Mouse (Mus musculus): ENCODE results near the gene Stat5b. TPM values are rescaled to one million over a fixed set of nuclear protein-coding genes. Genes with fewer than 3 reads are reported as not detected.

Gene Stat5b
- polyA plus RNA-seq, 1 experiment: 33.2 TPM

- Histone ChIP-seq H3K36me3 (ENCODE audit: control insufficient read depth, insufficient read depth, low read length) (peaks cover 3% of the 10 kb centered on the region), H3K4me3 (ENCODE audit: extremely low read depth, insufficient read depth, insufficient read length) (no peak overlapping the region), H3K4me1 (ENCODE audit: control insufficient read depth, insufficient read depth, insufficient read length) (peaks cover 10% of the 10 kb centered on the region; the same call in 1 of the 2 replicates), H3K27ac (ENCODE audit: insufficient read depth, low read length) (no peak overlapping the region), H3K27me3 (ENCODE audit: control insufficient read depth, insufficient read depth, low read length) (no peaks in the 10 kb centered on the region)
- WGBS: 87% methylated on average over 4 of the region's 4 CpGs
- no peak for DNase-seq (ENCODE audit: low read depth in 1 of 2, low spot score in 2 of 2)
- TF ChIP-seq POLR2A (IDR thresholded peaks at IDR 0.05; ENCODE audit: low read depth, low read length): no peak
- no peak for TF ChIP-seq CTCF (IDR thresholded peaks at IDR 0.05; ENCODE audit: extremely low read depth, insufficient read depth, insufficient read length, insufficient replicate concordance)
Observed at GRCm38 (mm10) chr11:100844121-100844520, 6.4 kb downstream of the Stat5b start.

GRCm38 (mm10) chr11:100843070-100843669 is 7.4 kb downstream of the Stat5b start:
- H3K27ac ChIP-seq (ENCODE audit: insufficient read depth, low read length): no peak overlapping the region

GRCm38 (mm10) chr11:100842025-100842424 is 8.5 kb downstream of the Stat5b start:
- Histone ChIP-seq H3K36me3 (ENCODE audit: control insufficient read depth, insufficient read depth, low read length) (peaks cover 3% of the 10 kb centered on the region), H3K4me3 (ENCODE audit: extremely low read depth, insufficient read depth, insufficient read length) (no peak overlapping the region), H3K27me3 (ENCODE audit: control insufficient read depth, insufficient read depth, low read length) (no peaks in the 10 kb centered on the region), H3K4me1 (ENCODE audit: control insufficient read depth, insufficient read depth, insufficient read length) (peaks cover 10% of the 10 kb centered on the region; the same call in 1 of the 2 replicates), H3K27ac (ENCODE audit: insufficient read depth, low read length) (no peak overlapping the region)
- no peak for DNase-seq (ENCODE audit: low read depth in 1 of 2, low spot score in 2 of 2)
- 76% methylated on average over 7 of the region's 7 CpGs for WGBS
- TF ChIP-seq CTCF (IDR thresholded peaks at IDR 0.05; ENCODE audit: extremely low read depth, insufficient read depth, insufficient read length, insufficient replicate concordance): no peak
- no peak for TF ChIP-seq POLR2A (IDR thresholded peaks at IDR 0.05; ENCODE audit: low read depth, low read length)

More at GRCm38 (mm10) chr11:100843070-100843669, 7.4 kb downstream of the Stat5b start:
- H3K27me3 ChIP-seq (ENCODE audit: control insufficient read depth, insufficient read depth, low read length): no peaks in the 10 kb centered on the region
- TF ChIP-seq POLR2A (IDR thresholded peaks at IDR 0.05; ENCODE audit: low read depth, low read length) (no peak), CTCF (IDR thresholded peaks at IDR 0.05; ENCODE audit: extremely low read depth, insufficient read depth, insufficient read length, insufficient replicate concordance) (no peak)
- 52% methylated on average over 8 of the region's 8 CpGs for WGBS
- peaks cover 3% of the 10 kb centered on the region for H3K36me3 ChIP-seq (ENCODE audit: control insufficient read depth, insufficient read depth, low read length)
- no peak for DNase-seq (ENCODE audit: low read depth in 1 of 2, low spot score in 2 of 2)
- H3K4me1 ChIP-seq (ENCODE audit: control insufficient read depth, insufficient read depth, insufficient read length): peaks cover 10% of the 10 kb centered on the region; the same call in 1 of the 2 replicates
- no peak overlapping the region for H3K4me3 ChIP-seq (ENCODE audit: extremely low read depth, insufficient read depth, insufficient read length)

- no peak for DNase-seq (ENCODE audit: low read depth in 1 of 2, low spot score in 2 of 2)
- Histone ChIP-seq H3K27ac (ENCODE audit: insufficient read depth, low read length) (no peak overlapping the region; the same call in 1 of the 2 replicates), H3K36me3 (ENCODE audit: control insufficient read depth, insufficient read depth, low read length) (peaks cover 3% of the 10 kb centered on the region), H3K4me1 (ENCODE audit: control insufficient read depth, insufficient read depth, insufficient read length) (peaks cover 10% of the 10 kb centered on the region; the same call in 1 of the 2 replicates), H3K27me3 (ENCODE audit: control insufficient read depth, insufficient read depth, low read length) (no peaks in the 10 kb centered on the region), H3K4me3 (ENCODE audit: extremely low read depth, insufficient read depth, insufficient read length) (no peak overlapping the region)
- TF ChIP-seq CTCF (IDR thresholded peaks at IDR 0.05; ENCODE audit: extremely low read depth, insufficient read depth, insufficient read length, insufficient replicate concordance) (no peak), POLR2A (IDR thresholded peaks at IDR 0.05; ENCODE audit: low read depth, low read length) (no peak)
- 17% methylated on average over 12 of the region's 12 CpGs for WGBS
Observed at GRCm38 (mm10) chr11:100840866-100841265, 9.7 kb downstream of the Stat5b start.

GRCm38 (mm10) chr11:100839523-100839922 is 11.0 kb downstream of the Stat5b start:
- H3K27ac ChIP-seq (ENCODE audit: insufficient read depth, low read length): no peak overlapping the region
- H3K36me3 ChIP-seq (ENCODE audit: control insufficient read depth, insufficient read depth, low read length): peaks cover 3% of the 10 kb centered on the region
- no peaks in the 10 kb centered on the region for H3K27me3 ChIP-seq (ENCODE audit: control insufficient read depth, insufficient read depth, low read length)
- peaks cover 10% of the 10 kb centered on the region; the same call in 1 of the 2 replicates for H3K4me1 ChIP-seq (ENCODE audit: control insufficient read depth, insufficient read depth, insufficient read length)
- H3K4me3 ChIP-seq (ENCODE audit: extremely low read depth, insufficient read depth, insufficient read length): no peak overlapping the region
- DNase-seq (ENCODE audit: low read depth in 1 of 2, low spot score in 2 of 2): no peak
- TF ChIP-seq CTCF (IDR thresholded peaks at IDR 0.05; ENCODE audit: extremely low read depth, insufficient read depth, insufficient read length, insufficient replicate concordance) (no peak), POLR2A (IDR thresholded peaks at IDR 0.05; ENCODE audit: low read depth, low read length) (no peak)
- WGBS: 80% methylated on average over 8 of the region's 8 CpGs

- Histone ChIP-seq H3K4me3 (ENCODE audit: extremely low read depth, insufficient read depth, insufficient read length) (no peak overlapping the region), H3K4me1 (ENCODE audit: control insufficient read depth, insufficient read depth, insufficient read length) (peaks cover 10% of the 10 kb centered on the region; the same call in 1 of the 2 replicates), H3K36me3 (ENCODE audit: control insufficient read depth, insufficient read depth, low read length) (peaks cover 3% of the 10 kb centered on the region), H3K27ac (ENCODE audit: insufficient read depth, low read length) (no peak overlapping the region), H3K27me3 (ENCODE audit: control insufficient read depth, insufficient read depth, low read length) (no peaks in the 10 kb centered on the region)
- TF ChIP-seq POLR2A (IDR thresholded peaks at IDR 0.05; ENCODE audit: low read depth, low read length) (no peak), CTCF (IDR thresholded peaks at IDR 0.05; ENCODE audit: extremely low read depth, insufficient read depth, insufficient read length, insufficient replicate concordance) (no peak)
- no peak for DNase-seq (ENCODE audit: low read depth in 1 of 2, low spot score in 2 of 2)
- 85% methylated on average over 9 of the region's 9 CpGs for WGBS
Observed at GRCm38 (mm10) chr11:100838894-100839293, 11.6 kb downstream of the Stat5b start.

All from spleen, adult 2 months (tissue).